Mouse (Mus musculus): ENCODE results near the gene 4933417A18Rik.
"Not testable (repeated sequence)": the region's sequence is repeated elsewhere in the genome, so short reads cannot be mapped to it uniquely, and the experiment has no call there.

The 4933417A18Rik gene

DNA sequence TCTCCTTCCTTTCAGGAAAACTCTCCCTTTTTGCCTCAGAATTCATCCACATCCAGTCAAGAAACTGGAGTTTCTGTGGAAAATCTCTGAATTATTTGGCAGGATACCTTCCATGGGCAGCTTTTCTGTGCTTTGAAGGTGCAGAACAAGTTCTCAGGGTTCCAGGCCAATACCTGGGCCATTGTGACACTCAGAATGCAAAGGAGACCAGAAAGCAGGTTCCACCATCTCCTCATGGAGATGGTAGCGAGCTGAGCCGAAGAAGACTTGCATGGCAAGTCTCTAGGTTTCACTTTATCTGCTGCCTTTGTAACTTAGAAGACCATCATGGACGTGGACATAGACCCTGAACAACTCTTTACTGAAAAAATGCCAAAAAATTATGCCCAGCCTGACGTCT, at the start of gene 4933417A18Rik, which contains the start of gene Fam217a:
4933417A18Rik (plus strand) TSS at position 200 of the 400 bp plus-strand sequence.
Fam217a (minus strand) TSS at position 101 of the 400 bp plus-strand sequence.
- no peak for DNase-seq (ENCODE audit: low spot score in 2 of 2)

DNA sequence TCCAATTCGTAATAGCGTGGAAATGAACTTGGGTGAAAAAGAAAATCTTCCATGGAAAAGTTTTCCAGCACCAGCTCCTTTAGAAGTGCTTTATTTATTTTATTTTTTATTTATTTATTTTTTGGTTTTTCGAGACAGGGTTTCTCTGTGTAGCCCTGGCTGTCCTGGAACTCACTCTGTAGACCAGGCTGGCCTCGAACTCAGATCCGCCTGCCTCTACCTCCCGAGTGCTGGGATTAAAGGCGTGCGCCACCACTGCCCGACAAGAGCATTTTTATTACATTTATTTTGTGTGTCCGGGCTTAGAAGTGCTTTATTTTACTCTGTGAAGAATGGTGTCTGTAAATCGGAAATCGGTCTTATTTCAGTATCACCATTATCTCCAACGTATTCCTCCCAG, 49.5 kb upstream of the 4933417A18Rik start:
- peak in 1 of 2 experiments; percentile 20 for DNase-seq (ENCODE audit: low spot score in 2 of 2)

GRCm38 (mm10) chr13:34875166-34875710, 49.0 kb upstream of the 4933417A18Rik start, which contains the start of gene Prpf4b:
Prpf4b (plus strand) TSS chr13:34875302.
- DNase-seq (ENCODE audit: low spot score in 2 of 2): peak; percentile 89 to 94

DNA sequence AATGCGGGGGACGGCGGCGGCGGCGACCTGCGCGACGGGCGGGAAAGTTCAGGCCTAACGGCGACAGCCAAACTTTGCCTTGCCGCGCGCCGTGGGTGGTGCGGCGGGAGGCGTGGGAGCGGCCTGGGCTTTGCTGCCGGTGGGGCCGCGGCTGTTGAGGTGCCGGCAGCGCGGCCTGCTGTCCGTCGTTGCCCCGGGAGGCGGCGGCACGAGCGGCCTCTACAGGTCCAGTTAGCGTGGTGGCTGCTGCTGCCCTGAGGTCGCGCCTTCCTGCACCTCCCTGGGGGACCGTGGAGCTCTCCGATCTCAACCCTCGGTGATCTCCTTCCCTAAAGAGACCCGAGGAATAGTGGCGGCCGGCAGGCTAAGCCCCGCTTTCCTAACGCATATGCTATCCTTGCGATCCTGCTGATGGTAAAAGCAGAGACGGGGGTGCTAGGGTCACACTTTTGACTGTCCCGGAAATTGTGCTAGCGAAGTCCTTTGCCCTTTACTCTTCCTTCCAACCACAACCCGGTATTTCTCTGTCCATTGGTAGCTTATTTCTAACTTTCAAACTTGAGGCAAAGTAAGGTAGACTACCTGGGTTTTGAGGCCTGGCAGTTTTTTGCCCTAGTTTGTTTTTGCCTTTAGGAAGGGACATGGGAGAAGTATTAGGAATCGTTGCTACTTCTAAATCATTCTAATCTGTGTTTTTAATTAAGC, 48.3 kb upstream of the 4933417A18Rik start:
- no peak for DNase-seq (ENCODE audit: low spot score in 2 of 2)

DNA sequence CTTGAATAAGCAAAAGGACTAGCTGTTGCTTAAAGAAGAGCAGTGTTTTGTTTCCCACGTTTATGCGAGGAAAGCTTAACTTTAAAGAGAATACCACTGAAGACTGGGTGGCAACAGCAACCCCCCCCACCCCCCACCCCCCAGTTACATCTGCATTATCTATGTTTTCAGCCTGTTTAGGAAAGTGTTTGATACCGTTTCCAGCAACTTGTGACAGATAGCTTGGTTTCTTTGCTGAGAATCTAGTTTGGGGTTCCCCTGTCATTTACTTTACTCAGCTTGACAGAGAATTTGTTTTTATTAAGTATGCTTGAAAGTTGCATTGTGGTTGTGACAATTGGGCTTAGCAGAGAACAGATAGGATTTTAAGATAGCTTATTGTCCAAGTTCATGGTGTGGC, 47.7 kb upstream of the 4933417A18Rik start:
- no peak for DNase-seq (ENCODE audit: low spot score in 2 of 2)

GRCm38 (mm10) chr13:34892871-34893270, 31.3 kb upstream of the 4933417A18Rik start:
- DNase-seq (ENCODE audit: low spot score in 2 of 2): no peak

- DNase-seq (ENCODE audit: low spot score in 2 of 2): peak; percentile 6 to 23
These were observed 9.6 kb upstream of the 4933417A18Rik start for GRCm38 (mm10) chr13:34914614-34915013.

GRCm38 (mm10) chr13:34916520-34917167, 7.6 kb upstream of the 4933417A18Rik start:
- DNase-seq (ENCODE audit: low spot score in 2 of 2): peak in 1 of 2 experiments; percentile 9

GRCm38 (mm10) chr13:34934931-34935644, 10.9 kb downstream of the 4933417A18Rik start:
- no peak for DNase-seq (ENCODE audit: low spot score in 2 of 2)

- DNase-seq (ENCODE audit: low spot score in 2 of 2): no peak
These were observed 18.2 kb downstream of the 4933417A18Rik start for GRCm38 (mm10) chr13:34942370-34942769.

DNA sequence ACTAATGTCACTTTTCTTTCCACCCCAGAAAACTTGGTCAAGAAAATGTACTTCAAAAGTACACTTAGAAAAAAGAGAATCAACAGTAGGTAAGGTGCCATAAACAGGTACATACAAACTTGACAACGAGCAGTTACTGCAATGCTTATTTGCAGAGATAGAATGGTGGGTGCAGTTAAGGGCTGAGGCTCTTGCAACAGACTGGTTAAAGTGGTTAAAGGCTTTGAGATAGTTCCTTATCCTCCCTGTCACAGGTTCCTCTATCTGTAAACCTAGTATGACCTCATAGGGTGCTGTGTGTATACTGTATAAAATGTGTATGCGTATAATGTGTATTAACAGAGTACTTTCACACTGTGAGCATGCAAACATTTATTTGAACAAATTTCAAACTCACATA, 27.2 kb downstream of the 4933417A18Rik start:
- not testable (repeated sequence) for DNase-seq (ENCODE audit: low spot score in 2 of 2)

- peak; percentile 51 to 52 for DNase-seq (ENCODE audit: low spot score in 2 of 2)
These were observed 32.7 kb downstream of the 4933417A18Rik start for GRCm38 (mm10) chr13:34956901-34957300.

- DNase-seq (ENCODE audit: low spot score in 2 of 2): not testable (repeated sequence)
These were observed 33.9 kb downstream of the 4933417A18Rik start for GRCm38 (mm10) chr13:34958158-34958557.

- no peak for DNase-seq (ENCODE audit: low spot score in 2 of 2)
These were observed 37.0 kb downstream of the 4933417A18Rik start for GRCm38 (mm10) chr13:34960996-34961770.

GRCm38 (mm10) chr13:34963511-34964397, 39.5 kb downstream of the 4933417A18Rik start, which contains the start of gene Eci3:
Eci3 (minus strand) TSS chr13:34963810.
- DNase-seq (ENCODE audit: low spot score in 2 of 2): no peak

DNA sequence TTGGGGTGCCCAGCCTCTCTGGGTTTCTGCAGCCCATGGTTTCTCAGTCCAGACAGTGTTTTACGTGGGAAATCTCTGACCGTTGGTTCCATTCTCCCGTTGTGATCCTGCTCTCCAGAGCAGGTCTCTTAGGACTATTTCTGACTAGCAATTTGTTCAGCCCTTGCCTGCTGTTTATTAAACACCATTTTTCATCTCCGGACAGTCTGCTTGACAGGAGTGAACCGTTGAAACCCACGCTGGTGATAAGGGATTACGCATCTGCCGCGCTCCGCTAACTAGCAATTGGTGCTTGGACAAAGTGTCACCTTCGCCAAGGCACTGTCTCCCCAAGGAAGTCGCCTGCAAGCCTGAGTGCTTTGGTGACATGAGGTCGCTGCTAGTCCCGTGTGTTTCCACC, 40.2 kb downstream of the 4933417A18Rik start:
- DNase-seq (ENCODE audit: low spot score in 2 of 2): no peak

GRCm38 (mm10) chr13:34964866-34965265, 40.7 kb downstream of the 4933417A18Rik start:
- DNase-seq (ENCODE audit: low spot score in 2 of 2): no peak

GRCm38 (mm10) chr13:34965647-34966046, 41.4 kb downstream of the 4933417A18Rik start:
- not testable (repeated sequence) for DNase-seq (ENCODE audit: low spot score in 2 of 2)

GRCm38 (mm10) chr13:34972456-34972855, 48.2 kb downstream of the 4933417A18Rik start:
- not testable (repeated sequence) for DNase-seq (ENCODE audit: low spot score in 2 of 2)

- DNase-seq (ENCODE audit: low spot score in 2 of 2): peak in 1 of 2 experiments; percentile 63
These were observed 48.9 kb downstream of the 4933417A18Rik start for GRCm38 (mm10) chr13:34973149-34973548.

Measured in thymus, postnatal 10 days (tissue).